Mouse (Mus musculus): ENCODE measurements around the gene Ccdc61.

GRCm38 (mm10) chr7:18927759-18928158 lies 17.5 kb upstream of the Ccdc61 start:
- TF ChIP-seq ZC3H11A (IDR thresholded peaks at IDR 0.05; ENCODE audit: borderline replicate concordance, low read depth, low read length) (no peak), HCFC1 (IDR thresholded peaks at IDR 0.05; ENCODE audit: borderline replicate concordance, insufficient read depth, low read length) (no peak), CHD2 (IDR thresholded peaks at IDR 0.05; ENCODE audit: low read depth, low read length) (no peak)
